Mouse (Mus musculus): ENCODE results near the gene Csmd2.

DNA sequence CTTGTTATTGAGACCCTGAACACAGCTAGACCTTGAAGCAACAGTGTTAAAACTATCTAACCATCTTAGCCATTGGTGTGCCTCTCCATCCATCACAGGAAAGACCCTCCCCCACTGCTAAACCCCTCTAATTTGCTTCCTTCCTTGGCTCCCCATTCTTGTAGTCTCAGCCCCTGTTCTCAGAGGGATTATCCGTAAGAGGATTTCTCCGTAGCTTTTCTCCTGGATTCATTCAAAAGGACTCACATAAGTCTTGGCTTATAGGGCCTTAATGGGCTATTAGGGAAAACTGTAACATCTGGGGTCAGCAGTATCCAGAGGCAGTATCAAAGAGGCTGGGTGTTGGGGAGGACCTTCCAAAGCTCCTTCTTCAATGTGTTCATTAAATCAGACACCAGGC lies 152.3 kb downstream of the Csmd2 start:
- TF ChIP-seq POLR2A (IDR thresholded peaks at IDR 0.05; ENCODE audit: borderline replicate concordance, extremely low read depth, low read depth, low read length) (no peak), CTCF (IDR thresholded peaks at IDR 0.05; ENCODE audit: insufficient read depth, low read length) (no peak)

All from lung, adult 2 months (tissue).